Mouse (Mus musculus): Measurements from ENCODE around the gene Zfp36l2. TPM values are rescaled to one million over a fixed set of nuclear protein-coding genes. Genes with fewer than 3 reads are reported as not detected.

The Zfp36l2 gene
- total RNA-seq, 1 experiment from 2014 or later: 85.4 TPM

DNA sequence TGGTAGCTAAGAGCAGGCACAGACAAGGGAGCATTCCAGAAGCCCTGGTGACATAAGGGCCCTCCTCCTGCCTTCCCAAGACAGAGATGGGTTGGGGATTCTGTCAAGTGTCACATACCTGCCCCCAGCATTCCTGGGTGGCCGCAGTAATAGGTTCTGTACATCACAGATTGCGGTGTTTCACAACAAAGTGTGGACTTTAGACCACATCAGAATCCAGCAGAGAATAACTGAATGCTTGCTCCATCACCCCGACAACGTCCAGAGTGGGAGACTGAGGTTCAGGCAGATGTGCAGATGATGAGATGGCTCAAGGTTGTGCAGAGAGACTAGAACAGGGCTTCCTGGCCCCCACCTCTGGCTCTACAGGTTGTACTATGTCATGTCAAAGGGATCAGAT lies 51.5 kb downstream of the Zfp36l2 start:
- no peak for DNase-seq

DNA sequence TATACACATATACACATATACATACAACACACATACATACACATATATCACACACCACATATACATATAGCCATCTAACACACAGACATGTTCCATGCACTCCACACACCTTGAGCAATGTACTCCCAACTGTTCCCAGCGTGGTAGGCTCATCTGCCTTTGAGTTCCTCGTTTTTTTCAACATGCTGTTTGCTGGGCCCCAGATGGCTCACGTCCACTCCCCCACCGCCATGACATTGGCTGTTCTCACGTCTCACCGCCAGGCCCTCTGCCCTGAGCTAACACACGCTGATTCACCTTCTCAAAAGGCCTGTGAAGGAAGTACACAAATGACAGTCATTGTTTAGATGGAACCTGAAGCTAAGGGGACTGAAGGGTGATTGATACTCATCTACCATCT lies 52.5 kb downstream of the Zfp36l2 start:
- DNase-seq: no peak
